Mouse (Mus musculus): ENCODE results near the gene Hoxd13. TPM values are rescaled to one million over a fixed set of nuclear protein-coding genes. Genes with fewer than 3 reads are reported as not detected.

The Hoxd13 gene
- total and polyA plus RNA-seq, 2 experiments from 2014 or later = not detected

GRCm38 (mm10) chr2:74676376-74677052, 8.4 kb downstream of the Hoxd13 start:
- Histone ChIP-seq H3K27ac (ENCODE audit: low read depth, low read length) (no peak overlapping the region), H3K36me3 (ENCODE audit: insufficient read depth) (no peaks in the 10 kb centered on the region), H3K4me3 (ENCODE audit: low read depth, low read length) (no peak overlapping the region), H3K4me1 (ENCODE audit: insufficient read depth) (no peaks in the 10 kb centered on the region), H3K4me2 (ENCODE audit: low read depth) (no peak overlapping the region), H3K9ac (no peak overlapping the region), H3K27me3 (ENCODE audit: insufficient read depth, low read length) (peaks cover 98% of the 10 kb centered on the region), H3K9me3 (ENCODE audit: low read length) (no peaks in the 10 kb centered on the region)
- no peak for DNase-seq
- ATAC-seq = no peak
- WGBS = 4% methylated on average over 9 of the region's 9 CpGs
- no peak for TF ChIP-seq CTCF (IDR thresholded peaks at IDR 0.05; ENCODE audit: low read depth)

GRCm38 (mm10) chr2:74677106-74677505, 9.0 kb downstream of the Hoxd13 start:
- Histone ChIP-seq H3K9me3 (ENCODE audit: low read length) (no peaks in the 10 kb centered on the region), H3K27ac (ENCODE audit: low read depth, low read length) (no peak overlapping the region), H3K4me1 (ENCODE audit: insufficient read depth) (no peaks in the 10 kb centered on the region), H3K27me3 (ENCODE audit: insufficient read depth, low read length) (peaks cover 97% of the 10 kb centered on the region), H3K4me3 (ENCODE audit: low read depth, low read length) (no peak overlapping the region), H3K36me3 (ENCODE audit: insufficient read depth) (no peaks in the 10 kb centered on the region), H3K4me2 (ENCODE audit: low read depth) (no peak overlapping the region), H3K9ac (no peak overlapping the region)
- DNase-seq (no peak), ATAC-seq (no peak)
- no peak for TF ChIP-seq CTCF (IDR thresholded peaks at IDR 0.05; ENCODE audit: low read depth)
- 12% methylated on average over 2 of the region's 2 CpGs for WGBS

- no peak for ATAC-seq
- Histone ChIP-seq H3K4me2 (ENCODE audit: low read depth) (no peak within 1 kb of the TSS), H3K4me3 (ENCODE audit: low read depth, low read length) (no peak within 1 kb of the TSS), H3K27me3 (ENCODE audit: insufficient read depth, low read length) (peaks cover 94% of the 10 kb centered on the region), H3K9ac (no peak within 1 kb of the TSS), H3K4me1 (ENCODE audit: insufficient read depth) (no peaks in the 10 kb centered on the region), H3K36me3 (ENCODE audit: insufficient read depth) (no peaks in the 10 kb centered on the region), H3K9me3 (ENCODE audit: low read length) (no peaks in the 10 kb centered on the region), H3K27ac (ENCODE audit: low read depth, low read length) (no peak within 1 kb of the TSS)
- WGBS = 2% methylated on average over 15 of the region's 15 CpGs
- TF ChIP-seq CTCF (IDR thresholded peaks at IDR 0.05; ENCODE audit: low read depth) = no peak
- DNase-seq = no peak
Observed at GRCm38 (mm10) chr2:74678891-74679595, 10.9 kb downstream of the Hoxd13 start, which contains the start of gene Hoxd11. Hoxd11 (plus strand) TSS chr2:74679557.

GRCm38 (mm10) chr2:74679596-74679971, 11.5 kb downstream of the Hoxd13 start:
- Histone ChIP-seq H3K4me3 (ENCODE audit: low read depth, low read length) (no peak overlapping the region), H3K9ac (no peak overlapping the region), H3K9me3 (ENCODE audit: low read length) (no peaks in the 10 kb centered on the region), H3K4me1 (ENCODE audit: insufficient read depth) (no peaks in the 10 kb centered on the region), H3K27me3 (ENCODE audit: insufficient read depth, low read length) (peaks cover 94% of the 10 kb centered on the region), H3K36me3 (ENCODE audit: insufficient read depth) (no peaks in the 10 kb centered on the region), H3K4me2 (ENCODE audit: low read depth) (no peak overlapping the region), H3K27ac (ENCODE audit: low read depth, low read length) (no peak overlapping the region)
- no peak for TF ChIP-seq CTCF (IDR thresholded peaks at IDR 0.05; ENCODE audit: low read depth)
- ATAC-seq = no peak
- DNase-seq = no peak
- WGBS = 1% methylated on average over 26 of the region's 26 CpGs

- no peak overlapping the region for H3K4me3 ChIP-seq (ENCODE audit: low read depth, low read length)
- H3K4me1 ChIP-seq (ENCODE audit: insufficient read depth) = no peaks in the 10 kb centered on the region
- WGBS = 0% methylated on average over 19 of the region's 23 CpGs
- H3K27me3 ChIP-seq (ENCODE audit: insufficient read depth, low read length) = peaks cover 94% of the 10 kb centered on the region
- H3K27ac ChIP-seq (ENCODE audit: low read depth, low read length) = no peak overlapping the region
- ATAC-seq (no peak), DNase-seq (no peak)
- no peak overlapping the region for H3K9ac ChIP-seq
- no peak for TF ChIP-seq CTCF (IDR thresholded peaks at IDR 0.05; ENCODE audit: low read depth)
- H3K9me3 ChIP-seq (ENCODE audit: low read length) = no peaks in the 10 kb centered on the region
- no peak overlapping the region for H3K4me2 ChIP-seq (ENCODE audit: low read depth)
- no peaks in the 10 kb centered on the region for H3K36me3 ChIP-seq (ENCODE audit: insufficient read depth)
Observed at GRCm38 (mm10) chr2:74679980-74680379, 11.9 kb downstream of the Hoxd13 start.

- WGBS = 2% methylated on average over 21 of the region's 21 CpGs
Observed at GRCm38 (mm10) chr2:74680561-74681398, 12.7 kb downstream of the Hoxd13 start.

More at GRCm38 (mm10) chr2:74680561-74681398, 12.7 kb downstream of the Hoxd13 start:
- H3K36me3 ChIP-seq (ENCODE audit: insufficient read depth) = no peaks in the 10 kb centered on the region
- H3K27me3 ChIP-seq (ENCODE audit: insufficient read depth, low read length) = peaks cover 94% of the 10 kb centered on the region
- ATAC-seq = no peak
- H3K4me3 ChIP-seq (ENCODE audit: low read depth, low read length) = no peak overlapping the region
- no peak for DNase-seq
- TF ChIP-seq CTCF (IDR thresholded peaks at IDR 0.05; ENCODE audit: low read depth) = no peak
- no peak overlapping the region for H3K9ac ChIP-seq
- H3K4me2 ChIP-seq (ENCODE audit: low read depth) = no peak overlapping the region
- no peaks in the 10 kb centered on the region for H3K9me3 ChIP-seq (ENCODE audit: low read length)
- H3K4me1 ChIP-seq (ENCODE audit: insufficient read depth) = no peaks in the 10 kb centered on the region
- no peak overlapping the region for H3K27ac ChIP-seq (ENCODE audit: low read depth, low read length)
